Comparison of ENCODE assay signal across 8 mouse cellular contexts in genomic region chrX:137118097-137118746, GRCm38 (mm10). TPM values are rescaled to one million over a fixed set of nuclear protein-coding genes. Genes with fewer than 3 reads are reported as not detected.
DNase-seq lines count a peak whose midpoint lies in the region; ATAC-seq and TF ChIP-seq lines count a peak whose summit lies in the region.

No protein-coding gene starts in this region.

- TF ChIP-seq CTCF in lung, adult 2 months (IDR thresholded peaks at IDR 0.05; ENCODE audit: insufficient read depth, low read length) = no peak

- H3K9ac ChIP-seq in heart, embryonic 13.5 days = no peak overlapping the region
- H3K9ac ChIP-seq in midbrain, embryonic 13.5 days (replicated peaks) = no peak overlapping the region

- no peaks in the 10 kb centered on the region for H3K4me1 ChIP-seq in lung, adult 2 months (ENCODE audit: control insufficient read depth, insufficient read depth, low read length)
- H3K4me1 ChIP-seq in heart, embryonic 13.5 days = 0 out of 2 replicates have a peak, but pooled peaks cover 6% of the 10 kb centered on the region
- 0 out of 2 replicates have a peak, but pooled peaks cover 3% of the 10 kb centered on the region for H3K4me1 ChIP-seq in midbrain, embryonic 13.5 days (replicated peaks)

- ATAC-seq in heart, embryonic 13.5 days (ENCODE audit: extremely low read depth, insufficient number of reproducible peaks, low FRiP score, low TSS enrichment) = no peak
- ATAC-seq in midbrain, embryonic 13.5 days = peak; percentile 79

- no peaks in the 10 kb centered on the region; the same call in 1 of the 2 replicates for H3K9me3 ChIP-seq in heart, embryonic 13.5 days
- no peaks in the 10 kb centered on the region for H3K9me3 ChIP-seq in midbrain, embryonic 13.5 days

- H3K4me3 ChIP-seq in lung, adult 2 months (replicated peaks; ENCODE audit: extremely low read depth, low read depth, low read length) = no peak overlapping the region
- H3K4me3 ChIP-seq in heart, embryonic 13.5 days = peak overlapping the region; percentile 38; the same call in 1 of the 2 replicates
- H3K4me3 ChIP-seq in midbrain, embryonic 13.5 days (replicated peaks) = peak overlapping the region; percentile 8; the same call in 1 of the 2 replicates

- 32% methylated on average over 40 of the region's 40 CpGs for WGBS in lung, adult 2 months
- 14% methylated on average over 38 of the region's 40 CpGs for WGBS in heart, embryonic 13.5 days
- WGBS in midbrain, embryonic 13.5 days = 21% methylated on average over 40 of the region's 40 CpGs

- H3K27me3 ChIP-seq in heart, embryonic 13.5 days (replicated peaks) = peaks cover 85% of the 10 kb centered on the region
- peaks cover 85% of the 10 kb centered on the region for H3K27me3 ChIP-seq in midbrain, embryonic 13.5 days

- H3K4me2 ChIP-seq in heart, embryonic 13.5 days = peak overlapping the region; percentile 63
- H3K4me2 ChIP-seq in midbrain, embryonic 13.5 days (replicated peaks) = no peak overlapping the region

- H3K36me3 ChIP-seq in heart, embryonic 13.5 days = no peaks in the 10 kb centered on the region
- no peaks in the 10 kb centered on the region for H3K36me3 ChIP-seq in midbrain, embryonic 13.5 days

- H3K27ac ChIP-seq in heart, embryonic 13.5 days (replicated peaks) = no peak overlapping the region
- no peak overlapping the region for H3K27ac ChIP-seq in midbrain, embryonic 13.5 days

- no peak for TF ChIP-seq POLR2A in lung, adult 2 months (IDR thresholded peaks at IDR 0.05; ENCODE audit: borderline replicate concordance, extremely low read depth, low read depth, low read length)

- peak; percentile 4 to 22 for DNase-seq in lung, adult 18-20 months
- no peak for DNase-seq in lung, adult 2 months
- DNase-seq in adrenal gland, postnatal 36 days = peak; percentile 18 to 31
- DNase-seq in kidney, postnatal 4 days = peak; percentile 76 to 84
- peak; percentile 69 for DNase-seq in thymus, postnatal 0 days (ENCODE audit: low spot score)
- DNase-seq in adipocyte (ENCODE audit: low spot score) = no peak

RNA-seq across cellular contexts. Expression of gene Esx1, which starts 3.7 kb away (rescaled TPM):
- not detected in 2 replicates for polyA plus RNA-seq in lung, adult 2 months (2012; rRNA removed)
- total RNA-seq in adrenal gland, postnatal 36 days (2021) = not detected
- polyA plus RNA-seq in heart, embryonic 13.5 days (2015; fragmentation: Nextera tagmentation; extraction: Ambion mirVana) = not detected in 2 replicates
- not detected in 2 replicates for polyA plus RNA-seq in midbrain, embryonic 13.5 days (2015; fragmentation: Nextera tagmentation; extraction: Ambion mirVana)
- 0.09 TPM in 1 of 2 replicates, not detected in the other for polyA plus RNA-seq in thymus, postnatal 0 days (2015; fragmentation: Nextera tagmentation; extraction: Ambion mirVana)

Comparison
In these comparisons a context has a peak if more than half of its experiments do, and no peak if none do; other contexts are left out.
1. DNase-seq: peak in lung, adult 18-20 months (2 of 2), adrenal gland, postnatal 36 days (2 of 2), kidney, postnatal 4 days (2 of 2) and thymus, postnatal 0 days (single experiment); none in lung, adult 2 months (single experiment) and adipocyte (single experiment).